Mouse (Mus musculus): Measurements from ENCODE around the gene Tiam2. TPM values are rescaled to one million over a fixed set of nuclear protein-coding genes. Genes with fewer than 3 reads are reported as not detected.

Tiam2 gene
- polyA plus RNA-seq, 1 experiment: 1.2 TPM

DNA sequence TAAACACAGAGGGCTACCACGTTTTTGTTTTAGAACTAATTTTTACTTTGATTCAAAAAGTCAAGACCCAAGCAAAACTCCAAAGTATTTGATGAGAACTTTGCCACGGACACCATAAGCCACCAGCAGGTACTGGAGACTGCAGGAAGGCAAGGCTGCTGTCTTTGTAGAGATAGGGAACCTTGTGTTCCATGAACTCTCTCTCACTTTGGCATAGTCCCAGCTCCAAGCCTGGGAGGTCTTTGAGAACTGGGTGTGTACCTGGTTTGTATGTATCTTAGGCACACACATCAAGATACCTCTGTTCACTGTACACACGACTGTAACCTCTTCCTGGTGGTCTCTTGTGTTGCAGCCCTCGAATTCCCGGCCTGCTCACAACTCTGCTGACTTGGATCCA lies 187.9 kb downstream of the Tiam2 start:
- TF ChIP-seq CTCF (conservative IDR thresholded peaks at IDR 0.05; ENCODE audit: insufficient read depth, insufficient read length, low read depth, low read length): no peak
- TF ChIP-seq POLR2A (IDR thresholded peaks at IDR 0.05; ENCODE audit: low read depth, low read length): no peak
- H3K36me3 ChIP-seq (ENCODE audit: control insufficient read depth, insufficient read depth, low read length): no peaks in the 10 kb centered on the region
- H3K27me3 ChIP-seq (replicated peaks; ENCODE audit: control insufficient read depth, insufficient read depth, low read length): no peaks in the 10 kb centered on the region
- no peak for DNase-seq
- H3K4me1 ChIP-seq (ENCODE audit: control insufficient read depth, insufficient read depth, low read length): no peaks in the 10 kb centered on the region
- WGBS: 89% methylated on average over 5 of the region's 5 CpGs
- H3K4me3 ChIP-seq (ENCODE audit: insufficient read depth, low read depth, low read length): no peak overlapping the region
- no peak overlapping the region for H3K27ac ChIP-seq (ENCODE audit: insufficient read depth, low read depth, low read length)

DNA sequence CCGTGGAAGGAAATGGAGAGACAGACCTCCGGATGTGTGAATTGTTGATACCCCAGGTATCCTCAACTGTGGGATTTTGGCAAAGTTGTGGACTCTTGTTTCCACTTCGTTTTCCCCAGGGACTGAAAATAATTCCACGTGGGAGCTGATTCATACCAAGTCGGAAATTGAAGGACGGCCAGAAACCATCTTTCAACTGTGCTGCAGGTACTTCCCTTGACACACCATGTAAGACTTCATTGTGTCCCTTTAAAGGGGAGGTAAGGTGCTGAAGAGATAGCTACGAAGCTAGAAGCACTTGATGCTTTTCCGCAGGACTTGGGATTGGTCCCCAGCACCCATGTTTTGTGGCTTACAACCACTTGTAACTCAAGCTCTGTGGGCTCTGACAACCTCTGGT lies 189.5 kb downstream of the Tiam2 start:
- 93% methylated on average over 8 of the region's 8 CpGs for WGBS
- DNase-seq: no peak

GRCm38 (mm10) chr17:3516406-3516805 lies 190.0 kb downstream of the Tiam2 start:
- no peak for DNase-seq
- Histone ChIP-seq H3K27ac (ENCODE audit: insufficient read depth, low read depth, low read length) (no peak overlapping the region), H3K4me3 (ENCODE audit: insufficient read depth, low read depth, low read length) (no peak overlapping the region), H3K4me1 (ENCODE audit: control insufficient read depth, insufficient read depth, low read length) (no peaks in the 10 kb centered on the region), H3K27me3 (replicated peaks; ENCODE audit: control insufficient read depth, insufficient read depth, low read length) (no peaks in the 10 kb centered on the region), H3K36me3 (ENCODE audit: control insufficient read depth, insufficient read depth, low read length) (no peaks in the 10 kb centered on the region)
- TF ChIP-seq POLR2A (IDR thresholded peaks at IDR 0.05; ENCODE audit: low read depth, low read length) (no peak), CTCF (conservative IDR thresholded peaks at IDR 0.05; ENCODE audit: insufficient read depth, insufficient read length, low read depth, low read length) (no peak)
- 74% methylated on average over 9 of the region's 9 CpGs for WGBS

More for the DNA sequence above, 189.5 kb downstream of the Tiam2 start:
- TF ChIP-seq POLR2A (IDR thresholded peaks at IDR 0.05; ENCODE audit: low read depth, low read length) (no peak), CTCF (conservative IDR thresholded peaks at IDR 0.05; ENCODE audit: insufficient read depth, insufficient read length, low read depth, low read length) (no peak)
- Histone ChIP-seq H3K4me1 (ENCODE audit: control insufficient read depth, insufficient read depth, low read length) (no peaks in the 10 kb centered on the region), H3K27ac (ENCODE audit: insufficient read depth, low read depth, low read length) (no peak overlapping the region), H3K27me3 (replicated peaks; ENCODE audit: control insufficient read depth, insufficient read depth, low read length) (no peaks in the 10 kb centered on the region), H3K4me3 (ENCODE audit: insufficient read depth, low read depth, low read length) (no peak overlapping the region), H3K36me3 (ENCODE audit: control insufficient read depth, insufficient read depth, low read length) (no peaks in the 10 kb centered on the region)

DNA sequence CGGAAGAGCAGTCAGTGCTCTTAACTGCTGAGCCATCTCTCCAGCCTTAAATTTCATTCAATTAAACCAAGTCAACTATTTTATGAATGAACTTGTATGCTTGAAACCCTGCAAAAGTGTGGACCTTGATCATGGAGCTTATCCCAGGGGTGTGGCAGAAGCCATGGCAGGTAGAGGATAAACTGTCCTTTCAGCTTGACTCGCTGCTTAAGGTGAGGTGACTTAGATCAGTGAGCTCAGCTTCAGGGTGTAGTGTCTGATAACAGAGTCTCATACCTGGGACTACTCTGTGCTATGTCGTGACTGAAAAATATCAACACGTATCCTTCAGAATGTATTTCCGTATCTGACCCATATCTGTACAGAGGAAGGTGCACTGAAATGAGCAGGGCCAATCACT lies 194.0 kb downstream of the Tiam2 start:
- no peaks in the 10 kb centered on the region; the same call in 1 of the 2 replicates for H3K36me3 ChIP-seq (ENCODE audit: control insufficient read depth, insufficient read depth, low read length)
- H3K4me1 ChIP-seq (ENCODE audit: control insufficient read depth, insufficient read depth, low read length): no peaks in the 10 kb centered on the region
- WGBS: 89% methylated on average over 5 of the region's 5 CpGs
- no peak overlapping the region for H3K4me3 ChIP-seq (ENCODE audit: insufficient read depth, low read depth, low read length)
- H3K27me3 ChIP-seq (replicated peaks; ENCODE audit: control insufficient read depth, insufficient read depth, low read length): no peaks in the 10 kb centered on the region
- TF ChIP-seq POLR2A (IDR thresholded peaks at IDR 0.05; ENCODE audit: low read depth, low read length) (no peak), CTCF (conservative IDR thresholded peaks at IDR 0.05; ENCODE audit: insufficient read depth, insufficient read length, low read depth, low read length) (no peak)
- no peak overlapping the region for H3K27ac ChIP-seq (ENCODE audit: insufficient read depth, low read depth, low read length)
- DNase-seq: no peak

DNA sequence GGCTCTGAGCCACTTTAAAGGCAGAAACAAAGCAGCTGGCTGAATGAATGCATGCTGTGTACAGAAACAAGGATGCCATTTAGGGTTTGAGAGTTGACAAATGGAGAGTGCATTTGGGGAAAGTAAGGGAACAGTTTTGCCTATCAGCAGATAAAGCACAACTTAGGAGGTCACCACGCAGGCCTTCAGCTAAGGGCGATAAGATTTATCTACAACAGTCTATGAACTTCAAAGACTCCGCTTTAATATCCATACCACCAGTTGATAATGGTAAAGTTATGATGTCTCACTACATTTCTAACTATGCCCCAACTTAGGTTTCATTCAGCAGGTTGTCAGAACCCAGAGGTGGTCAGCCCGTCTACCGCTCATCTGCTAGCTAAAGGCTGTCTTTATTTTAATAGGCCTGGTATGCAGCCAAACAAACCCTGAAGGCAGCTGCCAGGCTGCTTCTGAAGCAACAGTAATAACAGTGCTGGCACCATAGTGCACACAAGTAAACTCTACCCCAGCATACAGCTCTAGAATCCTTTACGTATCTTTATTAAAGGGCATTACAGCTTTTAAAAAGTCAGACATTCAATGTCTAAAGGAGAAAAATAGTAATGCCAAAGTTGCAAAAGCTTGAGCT lies 201.6 kb downstream of the Tiam2 start:
- no peak overlapping the region for H3K4me3 ChIP-seq (ENCODE audit: insufficient read depth, low read depth, low read length)
- no peak for TF ChIP-seq POLR2A (IDR thresholded peaks at IDR 0.05; ENCODE audit: low read depth, low read length)
- TF ChIP-seq CTCF (conservative IDR thresholded peaks at IDR 0.05; ENCODE audit: insufficient read depth, insufficient read length, low read depth, low read length): no peak
- H3K27ac ChIP-seq (ENCODE audit: insufficient read depth, low read depth, low read length): no peak overlapping the region
- H3K36me3 ChIP-seq (ENCODE audit: control insufficient read depth, insufficient read depth, low read length): no peaks in the 10 kb centered on the region; the same call in 1 of the 2 replicates
- WGBS: 95% methylated on average over 6 of the region's 6 CpGs
- no peaks in the 10 kb centered on the region for H3K4me1 ChIP-seq (ENCODE audit: control insufficient read depth, insufficient read depth, low read length)
- no peaks in the 10 kb centered on the region for H3K27me3 ChIP-seq (replicated peaks; ENCODE audit: control insufficient read depth, insufficient read depth, low read length)
- DNase-seq: no peak

DNA sequence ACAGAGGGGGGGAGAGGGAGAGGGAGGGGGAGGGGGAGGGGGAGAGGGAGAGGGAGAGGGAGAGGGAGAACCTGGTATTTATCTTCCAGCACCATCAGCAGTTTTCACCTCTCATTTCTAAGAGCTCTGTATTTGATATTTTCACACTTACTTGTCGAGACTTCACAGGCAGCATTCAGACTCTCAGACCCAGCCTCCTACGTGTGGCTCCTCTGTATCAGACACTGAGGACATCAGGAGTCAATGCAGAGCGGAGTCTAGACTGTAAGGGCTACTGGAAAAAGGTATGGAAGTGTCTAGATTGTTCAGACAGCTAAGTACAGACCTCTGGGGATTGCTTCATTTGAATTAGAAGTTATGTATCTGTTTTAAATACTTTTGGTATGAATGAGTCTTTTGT lies 203.2 kb downstream of the Tiam2 start:
- Histone ChIP-seq H3K27me3 (replicated peaks; ENCODE audit: control insufficient read depth, insufficient read depth, low read length) (no peaks in the 10 kb centered on the region), H3K36me3 (ENCODE audit: control insufficient read depth, insufficient read depth, low read length) (no peaks in the 10 kb centered on the region; the same call in 1 of the 2 replicates), H3K27ac (ENCODE audit: insufficient read depth, low read depth, low read length) (no peak overlapping the region), H3K4me1 (ENCODE audit: control insufficient read depth, insufficient read depth, low read length) (no peaks in the 10 kb centered on the region), H3K4me3 (ENCODE audit: insufficient read depth, low read depth, low read length) (no peak overlapping the region)
- WGBS: 72% methylated on average over 3 of the region's 3 CpGs
- DNase-seq: no peak
- TF ChIP-seq CTCF (conservative IDR thresholded peaks at IDR 0.05; ENCODE audit: insufficient read depth, insufficient read length, low read depth, low read length) (no peak), POLR2A (IDR thresholded peaks at IDR 0.05; ENCODE audit: low read depth, low read length) (no peak)

- H3K27ac ChIP-seq (ENCODE audit: insufficient read depth, low read depth, low read length): no peak overlapping the region
- no peaks in the 10 kb centered on the region for H3K36me3 ChIP-seq (ENCODE audit: control insufficient read depth, insufficient read depth, low read length)
- H3K4me1 ChIP-seq (ENCODE audit: control insufficient read depth, insufficient read depth, low read length): no peaks in the 10 kb centered on the region
- 83% methylated on average over 7 of the region's 7 CpGs for WGBS
- H3K27me3 ChIP-seq (replicated peaks; ENCODE audit: control insufficient read depth, insufficient read depth, low read length): no peaks in the 10 kb centered on the region
- DNase-seq: no peak
- TF ChIP-seq POLR2A (IDR thresholded peaks at IDR 0.05; ENCODE audit: low read depth, low read length) (no peak), CTCF (conservative IDR thresholded peaks at IDR 0.05; ENCODE audit: insufficient read depth, insufficient read length, low read depth, low read length) (no peak)
- H3K4me3 ChIP-seq (ENCODE audit: insufficient read depth, low read depth, low read length): no peak overlapping the region
These were observed 204.2 kb downstream of the Tiam2 start for GRCm38 (mm10) chr17:3530549-3530948.

Data from kidney, adult 2 months (tissue).